Mouse (Mus musculus) naive thymus-derived CD4-positive, alpha-beta T cell, adult 2 months (primary cell): ENCODE results near the gene Adamts5.
A peak's percentile ranks its signal among the peaks of the same experiment; 100 is the strongest.

Experiments used
- DNase-seq: peaks from one replicate; pipeline ENCODE4 v3.0.0-alpha.2; 2011; ENCODE audit warnings: low read depth

The Adamts5 gene

GRCm38 (mm10) chr16:85822330-85822916 is 79.2 kb downstream of the Adamts5 start:
- DNase-seq = no peak

DNA sequence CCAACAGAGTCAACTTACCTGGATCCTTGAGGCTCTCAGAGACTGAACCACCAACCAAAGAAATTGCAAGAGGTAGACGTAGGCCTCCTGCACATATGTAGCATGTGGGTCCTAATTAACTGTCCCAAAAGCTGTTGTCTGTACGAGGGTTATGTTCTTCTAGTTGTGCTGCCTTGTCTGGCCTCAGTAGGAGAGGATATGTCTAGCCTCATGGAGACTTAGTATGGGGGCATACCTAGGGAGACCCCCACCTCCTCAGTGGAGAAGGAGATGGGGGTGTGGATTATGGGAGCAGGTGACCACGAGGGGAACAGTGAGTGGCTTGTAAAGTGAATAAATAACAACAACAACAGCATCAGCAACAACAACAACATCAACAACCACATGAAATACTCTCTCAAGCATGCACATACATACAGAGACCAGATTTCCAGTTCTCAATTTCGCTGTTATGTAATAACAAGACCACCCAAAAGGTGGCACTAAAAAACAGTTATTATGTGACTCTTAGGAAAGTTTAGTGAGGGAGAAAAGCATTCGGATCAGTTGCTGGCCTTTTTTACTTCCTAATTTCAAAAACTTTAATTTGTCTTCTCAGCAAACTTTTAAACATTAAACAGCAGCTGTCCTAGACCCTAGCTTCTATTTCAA is 81.7 kb downstream of the Adamts5 start:
- DNase-seq = no peak

DNA sequence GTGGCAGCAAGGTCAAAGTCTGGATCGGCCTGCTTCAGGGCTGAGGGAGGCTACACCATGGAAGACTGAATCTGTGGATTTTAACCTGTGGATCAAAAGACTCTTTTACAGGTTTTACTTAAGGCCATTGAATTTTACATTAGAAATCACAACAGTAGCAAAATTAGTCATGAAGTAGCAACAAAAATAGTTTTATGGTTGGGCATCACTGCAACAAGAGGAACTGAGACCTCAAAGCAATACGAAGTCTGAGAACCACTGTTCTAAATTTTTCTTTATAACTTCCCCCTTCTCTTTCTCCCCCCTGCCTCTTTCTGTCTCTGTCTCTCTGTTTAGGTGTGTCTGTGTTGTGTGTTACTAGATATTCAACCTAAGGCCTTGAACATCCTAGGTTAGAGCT is 87.5 kb downstream of the Adamts5 start:
- no peak for DNase-seq

- peak; percentile 1 for DNase-seq
These were observed 94.0 kb downstream of the Adamts5 start for GRCm38 (mm10) chr16:85807626-85808025.

DNA sequence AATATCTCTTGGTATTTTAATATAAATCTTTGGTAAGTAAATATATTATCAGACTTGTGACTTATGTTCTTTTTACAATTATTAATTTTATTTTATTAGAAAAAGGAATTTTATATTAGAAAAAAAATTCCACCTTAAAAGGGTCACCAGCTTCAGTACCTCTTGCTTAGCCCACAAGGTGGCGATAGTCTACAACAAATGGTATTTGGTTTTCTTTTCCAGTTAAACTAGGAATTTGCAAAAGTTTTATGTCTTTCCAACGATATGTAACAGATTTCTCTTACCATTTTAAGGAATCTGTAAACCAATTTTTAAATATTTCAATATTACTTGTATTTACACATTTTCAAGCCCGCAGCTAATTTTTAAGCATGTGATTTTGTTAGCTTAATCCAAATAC is 94.6 kb downstream of the Adamts5 start:
- peak; percentile 2 for DNase-seq
